Mouse (Mus musculus) ovary, adult 18-20 months (tissue): ENCODE data around the gene Hoxd1.

Experiments used
- DNase-seq: peaks from one replicate; pipeline ENCODE4 v3.0.0; 2022; ENCODE audit warnings: low spot score, mixed read lengths

Hoxd1 gene

DNA sequence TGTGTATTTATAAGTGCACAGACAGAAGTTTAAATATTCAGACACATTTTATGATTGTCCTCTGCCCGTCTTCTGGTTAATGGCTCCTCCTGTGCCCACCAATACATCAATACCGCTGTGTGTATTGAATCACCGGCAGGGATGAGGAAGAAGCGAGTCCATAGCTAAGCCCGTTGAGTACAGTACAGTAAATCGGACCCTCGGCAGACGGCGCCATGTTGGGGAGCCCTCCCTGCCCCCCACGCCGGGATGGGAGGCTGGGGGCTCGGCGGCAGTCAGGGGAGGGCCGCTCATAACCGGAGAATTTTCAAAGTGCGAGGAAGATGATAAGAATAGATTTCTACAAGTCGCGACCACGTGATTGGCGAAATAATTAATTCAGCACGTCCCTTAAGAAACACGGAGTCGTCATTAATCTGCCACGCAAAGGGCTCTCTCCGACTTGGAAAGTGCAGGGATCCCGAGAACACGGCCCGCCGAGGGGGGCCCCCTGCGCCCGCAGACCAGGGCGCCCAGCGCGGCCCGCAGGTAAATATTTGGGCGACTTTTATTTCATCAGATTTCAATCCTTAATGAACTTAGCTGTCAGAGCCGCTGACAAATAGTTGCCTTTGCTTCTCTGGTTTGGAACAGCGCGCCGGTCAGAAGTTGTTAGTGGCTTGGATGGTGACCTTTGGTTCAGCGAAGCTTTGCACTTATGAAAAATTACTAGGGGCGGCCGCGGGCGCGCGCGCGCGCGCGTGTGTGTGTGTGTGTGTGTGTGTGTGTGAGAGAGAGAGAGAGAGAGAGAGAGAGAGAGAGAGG is 30.1 kb upstream of the Hoxd1 start:
- DNase-seq: no peak

GRCm38 (mm10) chr2:74733317-74733661 is 29.5 kb upstream of the Hoxd1 start:
- no peak for DNase-seq

GRCm38 (mm10) chr2:74733765-74734164 is 29.0 kb upstream of the Hoxd1 start:
- no peak for DNase-seq

GRCm38 (mm10) chr2:74734451-74734850 is 28.3 kb upstream of the Hoxd1 start:
- no peak for DNase-seq

DNA sequence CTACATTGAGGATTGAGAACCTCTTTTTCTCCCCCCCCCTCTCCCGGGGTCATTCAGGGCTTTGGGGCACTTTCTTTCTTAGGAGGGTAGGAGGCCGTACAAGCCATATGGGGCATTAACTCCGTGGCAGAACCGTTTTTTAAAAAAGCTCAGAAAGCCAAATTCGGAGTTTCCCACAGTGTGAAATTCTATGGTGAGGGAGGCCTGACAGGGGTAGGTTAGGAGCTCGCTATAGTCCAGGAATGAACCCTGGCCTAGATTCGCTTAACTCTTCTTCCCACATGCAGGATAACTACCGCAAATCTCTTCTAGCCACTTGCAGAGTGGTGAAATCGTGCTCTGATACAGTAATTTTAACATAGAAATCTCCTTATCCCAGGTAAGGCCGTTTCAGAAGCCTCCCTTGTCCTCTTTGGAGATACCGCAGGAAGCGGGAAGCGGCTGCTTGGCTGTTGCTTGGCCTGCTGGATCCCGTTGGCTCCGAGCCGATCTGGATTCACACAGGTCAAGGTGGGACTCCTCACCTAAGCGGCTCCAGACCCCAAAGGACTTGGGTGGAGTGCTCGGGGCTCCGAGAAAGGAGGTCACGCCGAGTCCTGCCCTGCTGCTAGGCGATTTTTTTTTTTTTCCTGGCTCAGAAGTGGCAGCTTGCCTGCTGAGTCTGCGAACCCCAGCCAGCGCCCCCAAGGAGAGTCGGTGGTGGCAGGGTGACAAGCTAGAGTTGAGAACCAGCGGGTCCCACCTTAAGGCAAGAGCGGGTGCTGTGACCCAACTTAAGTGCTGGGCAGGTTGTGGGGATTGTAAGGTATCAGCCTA is 27.6 kb upstream of the Hoxd1 start:
- DNase-seq: no peak

DNA sequence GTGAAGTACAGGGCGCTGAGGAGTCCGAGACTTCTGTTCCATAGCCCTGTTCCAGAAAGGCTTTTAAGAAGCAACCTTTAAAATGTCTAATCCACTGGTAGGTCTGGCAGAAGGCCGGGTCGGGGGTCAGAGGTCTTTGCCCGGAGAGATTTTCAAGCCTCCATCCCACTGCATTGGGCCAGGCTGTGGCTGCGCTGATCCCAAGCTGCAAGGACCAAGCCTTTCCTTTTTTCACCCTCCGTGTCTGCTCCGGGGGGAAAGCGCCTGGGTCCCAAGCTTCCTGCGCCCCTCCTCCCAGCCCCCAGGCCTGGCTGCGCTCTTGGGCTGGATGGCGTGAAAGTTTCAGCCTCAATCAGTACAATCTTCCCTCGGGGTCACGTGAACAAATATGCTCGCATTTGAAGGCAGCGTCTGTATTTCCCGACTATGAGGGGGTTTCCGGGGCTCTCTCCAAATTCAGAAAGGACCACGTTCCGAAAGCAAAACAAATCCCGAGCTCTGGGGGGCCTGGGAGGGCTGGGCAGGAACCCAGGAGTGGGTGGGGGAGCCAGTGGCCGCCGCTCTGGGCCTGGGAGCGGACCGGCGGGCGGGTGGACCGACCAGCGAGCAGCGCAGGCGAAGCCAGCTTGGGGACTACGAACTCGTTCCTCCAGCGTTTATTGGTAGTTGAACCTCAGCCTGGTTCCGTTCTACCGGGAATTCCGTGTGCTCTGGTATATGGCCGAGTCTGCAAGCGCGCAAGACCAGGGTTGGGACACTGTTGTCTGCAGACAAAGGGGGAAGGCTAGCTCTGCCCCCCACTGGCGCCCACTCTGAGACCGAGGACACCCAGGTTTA is 26.7 kb upstream of the Hoxd1 start:
- no peak for DNase-seq

- DNase-seq: no peak
These were observed 25.8 kb upstream of the Hoxd1 start for GRCm38 (mm10) chr2:74736688-74737577.

GRCm38 (mm10) chr2:74737578-74738070 is 25.2 kb upstream of the Hoxd1 start:
- no peak for DNase-seq

DNA sequence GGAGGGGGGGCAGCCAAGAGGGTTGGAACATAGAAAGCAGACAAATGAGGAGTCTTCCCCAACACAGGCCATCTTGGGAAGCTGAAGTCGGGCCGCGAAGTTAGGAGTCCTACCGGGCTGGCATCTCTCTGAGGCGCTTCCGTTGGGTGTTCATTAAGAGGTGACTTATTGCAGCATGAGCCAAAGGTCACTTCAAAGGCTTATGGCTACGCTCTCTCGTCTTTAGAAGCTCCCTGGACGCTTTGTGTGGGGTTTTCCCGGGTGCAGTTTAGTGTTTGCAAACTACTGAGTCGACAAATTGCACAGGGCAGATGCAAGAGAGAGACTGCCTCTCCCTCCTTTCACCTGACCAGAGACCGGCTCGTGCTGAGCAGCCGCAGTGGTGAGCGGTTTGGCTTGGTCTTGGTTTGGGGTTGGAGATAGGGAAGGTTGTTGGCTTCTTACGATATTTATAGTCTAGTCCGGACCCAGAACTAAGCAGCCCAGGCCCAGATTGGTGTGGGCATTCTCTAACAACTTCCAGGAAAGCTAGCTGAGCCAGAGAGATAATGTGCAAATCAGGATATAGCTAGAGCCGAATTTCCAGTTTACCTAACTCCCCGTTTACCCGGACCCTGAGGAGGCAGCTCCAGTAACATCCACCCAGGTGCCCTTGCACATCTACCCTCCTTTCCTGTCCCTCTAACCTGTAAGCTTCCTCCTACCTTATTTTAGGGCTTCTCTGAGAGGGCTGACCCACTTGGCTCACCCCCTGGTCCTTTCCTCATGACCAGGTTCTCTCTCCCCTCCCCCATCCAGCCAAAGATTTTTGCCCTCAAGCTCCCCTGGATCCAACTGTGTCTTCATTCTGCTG is 23.9 kb upstream of the Hoxd1 start:
- DNase-seq: no peak

GRCm38 (mm10) chr2:74739476-74739800 is 23.3 kb upstream of the Hoxd1 start:
- no peak for DNase-seq

DNA sequence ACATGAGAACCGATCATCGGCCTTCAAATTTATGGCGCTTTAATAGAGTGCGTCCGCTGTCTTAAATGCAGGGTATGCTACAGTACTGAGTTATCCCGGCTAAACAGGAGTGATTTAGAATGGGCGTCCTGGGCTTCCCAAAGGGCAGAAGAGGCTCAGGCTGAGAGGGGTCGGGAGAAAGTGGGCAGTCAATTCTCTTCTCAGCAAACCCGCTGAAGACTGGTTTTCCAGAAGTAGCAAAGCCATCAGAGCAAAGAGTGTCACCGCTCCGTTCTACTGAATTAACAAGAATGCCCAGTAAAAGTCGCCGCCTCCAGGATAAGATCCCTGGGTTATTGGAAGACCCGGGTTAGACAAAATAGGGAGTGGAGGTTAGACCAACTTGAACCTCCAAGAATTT is 22.9 kb upstream of the Hoxd1 start:
- no peak for DNase-seq

DNA sequence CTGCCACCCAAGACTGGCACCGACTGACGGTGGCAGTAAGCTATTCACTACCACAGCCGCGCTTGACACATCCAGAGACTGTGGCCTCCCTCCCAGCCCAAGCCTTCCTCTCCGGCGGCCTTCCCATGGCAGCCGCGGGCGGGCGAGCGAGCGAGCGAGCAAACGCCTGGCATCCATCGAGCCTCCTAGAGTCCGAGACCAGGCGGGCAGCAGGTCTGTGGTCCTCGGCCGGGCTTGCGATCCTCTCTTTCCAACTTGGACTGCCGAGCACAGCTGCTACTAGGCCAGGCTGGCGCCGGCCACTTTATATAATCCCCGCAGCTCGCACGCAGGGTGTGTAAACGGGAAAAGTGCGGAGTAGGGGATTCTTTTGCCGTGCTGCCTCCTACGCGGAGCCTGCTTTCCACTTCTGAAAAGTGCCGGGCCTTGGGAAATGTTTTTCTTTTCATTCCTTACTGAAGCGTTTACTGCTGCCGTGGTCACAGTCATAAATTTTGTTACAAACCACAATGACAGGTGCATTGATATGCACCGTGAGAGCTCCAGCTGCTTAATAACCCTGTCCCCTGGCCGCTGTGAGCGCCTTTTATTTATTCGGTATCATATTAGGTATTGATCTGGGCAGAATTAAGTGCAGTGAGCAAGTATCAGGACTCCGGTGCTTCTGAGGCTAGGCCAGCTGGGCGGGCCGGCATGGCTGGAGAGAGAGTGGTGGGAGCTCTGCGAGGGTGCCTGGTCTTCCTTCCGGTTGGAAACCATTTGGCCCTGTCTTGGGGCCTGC is 22.3 kb upstream of the Hoxd1 start:
- no peak for DNase-seq

DNA sequence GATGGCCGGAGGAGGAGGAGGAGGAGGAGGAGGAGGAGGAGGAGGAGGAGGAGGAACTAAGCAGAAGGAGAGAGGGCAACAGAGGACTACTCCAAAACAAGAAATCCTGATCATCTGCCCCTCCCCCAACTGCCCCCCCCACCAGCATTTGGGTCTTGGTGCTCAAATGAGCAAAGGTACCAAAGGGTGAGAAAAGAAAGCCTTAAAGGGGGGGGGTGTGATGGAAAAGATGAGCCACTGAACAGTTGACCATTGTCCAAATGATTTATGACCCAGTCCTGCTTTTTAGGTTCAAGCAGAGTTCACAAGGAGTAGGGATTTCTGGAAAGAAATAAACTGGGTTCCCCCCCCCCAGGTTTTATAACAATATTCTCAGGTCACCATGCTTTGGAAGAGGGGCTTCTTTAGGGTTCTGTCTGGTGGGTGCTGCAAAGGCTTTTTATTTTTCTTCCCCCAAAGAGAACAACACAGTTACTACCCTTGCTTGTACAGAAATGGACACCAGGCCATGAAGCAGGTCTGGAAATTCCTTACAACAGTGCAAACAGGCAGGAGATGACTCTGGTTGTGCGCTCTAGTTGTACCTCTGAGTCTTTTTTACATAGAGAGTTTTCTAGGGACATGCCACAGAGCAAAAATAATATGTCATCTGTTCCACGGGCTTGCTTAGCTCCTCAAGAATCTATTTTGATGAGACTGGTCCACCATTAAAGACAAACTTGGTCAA is 21.4 kb upstream of the Hoxd1 start:
- DNase-seq: no peak

GRCm38 (mm10) chr2:74741979-74742277 is 20.9 kb upstream of the Hoxd1 start:
- DNase-seq: no peak

GRCm38 (mm10) chr2:74745540-74746297 is 17.1 kb upstream of the Hoxd1 start:
- DNase-seq: no peak

DNA sequence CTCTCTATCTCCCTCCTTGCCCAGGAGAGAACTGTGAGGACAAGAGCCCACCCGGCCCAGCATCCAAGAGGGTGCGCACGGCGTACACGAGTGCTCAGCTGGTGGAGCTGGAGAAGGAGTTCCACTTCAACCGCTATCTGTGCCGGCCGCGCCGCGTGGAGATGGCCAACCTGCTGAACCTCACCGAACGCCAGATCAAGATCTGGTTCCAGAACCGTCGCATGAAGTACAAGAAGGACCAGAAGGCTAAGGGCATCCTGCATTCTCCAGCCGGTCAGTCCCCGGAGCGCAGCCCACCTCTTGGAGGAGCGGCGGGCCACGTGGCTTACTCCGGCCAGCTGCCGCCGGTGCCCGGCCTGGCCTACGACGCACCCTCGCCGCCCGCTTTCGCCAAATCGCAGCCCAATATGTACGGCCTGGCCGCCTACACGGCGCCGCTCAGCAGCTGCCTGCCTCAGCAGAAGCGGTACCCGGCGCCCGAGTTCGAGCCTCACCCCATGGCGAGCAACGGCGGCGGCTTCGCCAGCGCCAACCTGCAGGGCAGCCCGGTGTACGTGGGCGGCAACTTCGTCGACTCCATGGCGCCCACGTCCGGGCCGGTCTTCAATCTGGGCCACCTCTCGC is 16.4 kb upstream of the Hoxd1 start:
- DNase-seq: no peak

GRCm38 (mm10) chr2:74747006-74747405 is 15.8 kb upstream of the Hoxd1 start:
- DNase-seq: no peak

DNA sequence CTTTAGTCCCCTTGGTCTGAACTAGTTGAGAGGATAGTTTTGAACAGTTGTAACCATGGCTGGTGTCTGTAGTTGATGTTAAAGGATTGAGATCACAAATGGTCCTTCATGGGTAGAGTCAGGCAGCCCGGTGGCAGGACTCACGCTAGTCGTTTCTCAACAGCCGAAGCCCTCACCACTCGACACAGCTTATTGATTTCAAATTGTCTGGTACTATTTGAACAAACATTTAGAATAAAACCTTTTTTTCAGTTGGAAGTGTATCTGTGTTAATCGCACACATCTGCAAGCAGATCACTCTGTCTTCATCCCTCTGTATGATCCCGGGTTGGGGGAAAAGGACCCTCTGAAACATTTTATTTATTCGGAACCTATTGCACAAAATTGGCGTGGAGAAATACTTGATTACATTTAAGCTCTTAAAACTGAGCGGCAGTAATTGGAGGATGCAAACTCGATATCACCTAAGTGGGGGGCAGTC is 15.1 kb upstream of the Hoxd1 start:
- no peak for DNase-seq
